Comparison of ENCODE assay signal across 28 mouse cellular contexts in genomic region chr12:77346521-77346920, GRCm38 (mm10).
DNase-seq lines count a peak whose midpoint lies in the region; ATAC-seq and TF ChIP-seq lines count a peak whose summit lies in the region.
"Had no signal": no experiment of that assay in that cellular context is flagged by ENCODE, and none has a peak within 500 bp of the region (broad histone marks: within the 10 kb centered on the region; RNA-seq: fewer than 3 reads in every experiment).

No protein-coding gene starts in this region.

- ATAC-seq in liver, postnatal 0 days: no peak
- no peak for ATAC-seq in intestine, embryonic 15.5 days
- ATAC-seq: activated CD4-positive, CD25-positive, alpha-beta regulatory T cell, adult 4 months; intestine, embryonic 16.5 days; liver, embryonic 12.5 days; midbrain, embryonic 15.5 days had no signal

- H3K9me3 ChIP-seq in liver, postnatal 0 days (ENCODE audit: low read length): no peaks in the 10 kb centered on the region
- no peaks in the 10 kb centered on the region for H3K9me3 ChIP-seq in intestine, embryonic 15.5 days
- H3K9me3 ChIP-seq: embryonic facial prominence, embryonic 13.5 days; forebrain, embryonic 12.5 days; G1E; heart, embryonic 15.5 days; hindbrain, embryonic 15.5 days; limb, embryonic 12.5 days; liver, embryonic 12.5 days; midbrain, embryonic 15.5 days; neural tube, embryonic 12.5 days had no signal

- no peaks in the 10 kb centered on the region for H3K27me3 ChIP-seq in liver, adult 2 months (ENCODE audit: control insufficient read depth, insufficient read depth, low read length)
- H3K27me3 ChIP-seq in liver, postnatal 0 days (ENCODE audit: insufficient read depth, low read length): no peaks in the 10 kb centered on the region
- no peaks in the 10 kb centered on the region for H3K27me3 ChIP-seq in intestine, embryonic 15.5 days (replicated peaks)
- H3K27me3 ChIP-seq: CH12.LX; embryonic facial prominence, embryonic 13.5 days; forebrain, embryonic 12.5 days; heart, embryonic 15.5 days; hindbrain, embryonic 15.5 days; limb, embryonic 12.5 days; liver, embryonic 12.5 days; midbrain, embryonic 15.5 days; neural tube, embryonic 12.5 days had no signal

- no peaks in the 10 kb centered on the region for H3K36me3 ChIP-seq in liver, adult 2 months (ENCODE audit: control insufficient read depth, insufficient read depth, low read length)
- H3K36me3 ChIP-seq in liver, postnatal 0 days (replicated peaks; ENCODE audit: insufficient read depth, low read length): no peaks in the 10 kb centered on the region
- H3K36me3 ChIP-seq in intestine, embryonic 15.5 days: no peaks in the 10 kb centered on the region
- H3K36me3 ChIP-seq: embryonic facial prominence, embryonic 13.5 days; forebrain, embryonic 12.5 days; heart, embryonic 15.5 days; hindbrain, embryonic 15.5 days; limb, embryonic 12.5 days; liver, embryonic 12.5 days; midbrain, embryonic 15.5 days; neural tube, embryonic 12.5 days had no signal

- H3K9ac ChIP-seq in liver, adult 2 months (ENCODE audit: low read depth, low read length): no peak overlapping the region
- no peak overlapping the region for H3K9ac ChIP-seq in liver, postnatal 0 days (replicated peaks)
- no peak overlapping the region for H3K9ac ChIP-seq in intestine, embryonic 15.5 days
- H3K9ac ChIP-seq: embryonic facial prominence, embryonic 13.5 days; forebrain, embryonic 12.5 days; heart, embryonic 15.5 days; hindbrain, embryonic 15.5 days; limb, embryonic 12.5 days; liver, embryonic 12.5 days; midbrain, embryonic 15.5 days; neural tube, embryonic 12.5 days had no signal

- TF ChIP-seq POLR2A in liver, adult 2 months (IDR thresholded peaks at IDR 0.05; ENCODE audit: extremely low read depth, insufficient read depth, low read length): no peak

- TF ChIP-seq EP300 in liver, postnatal 0 days (IDR thresholded peaks at IDR 0.05; ENCODE audit: low read depth): no peak

- no peak for TF ChIP-seq CTCF in liver, adult 2 months (IDR thresholded peaks at IDR 0.05; ENCODE audit: low read depth, low read length)
- no peak for TF ChIP-seq CTCF in liver, postnatal 0 days (IDR thresholded peaks at IDR 0.05; ENCODE audit: low read depth)

- H3K4me2 ChIP-seq in liver, postnatal 0 days (ENCODE audit: low read depth, low read length): no peak overlapping the region
- no peak overlapping the region for H3K4me2 ChIP-seq in intestine, embryonic 15.5 days (replicated peaks)
- H3K4me2 ChIP-seq: embryonic facial prominence, embryonic 13.5 days; forebrain, embryonic 12.5 days; heart, embryonic 15.5 days; hindbrain, embryonic 15.5 days; limb, embryonic 12.5 days; liver, embryonic 12.5 days; midbrain, embryonic 15.5 days; neural tube, embryonic 12.5 days had no signal

- no peaks in the 10 kb centered on the region for H3K79me2 ChIP-seq in liver, adult 2 months (ENCODE audit: control insufficient read depth, insufficient read depth, low read length)

- DNase-seq in heart, adult 18-20 months: peak; percentile 9
- no peak for DNase-seq in heart, postnatal 36 days
- peak; percentile 28 for DNase-seq in liver, adult 2 months (ENCODE audit: extremely low read depth, low read depth, low spot score)
- no peak for DNase-seq in liver, postnatal 0 days
- DNase-seq in NIH3T3 (ENCODE audit: low read depth): peak; percentile 25
- DNase-seq in lung, postnatal 25 days (ENCODE audit: low spot score): peak; percentile 1
- DNase-seq in urinary bladder, postnatal 10 days (ENCODE audit: low spot score): no peak
- DNase-seq: adrenal gland, postnatal 10 days; B cell, adult 2 months; cerebellum, postnatal 14 days; gastrocnemius, postnatal 36 days; right cerebral cortex, postnatal 25 days; thymus, postnatal 14 days had no signal

- intact Hi-C loops in heart, postnatal 36 days (cut with DNase I): no loop called here

- no peak overlapping the region for H3K27ac ChIP-seq in liver, adult 2 months (replicated peaks; ENCODE audit: insufficient read depth, low read depth, low read length)
- no peak overlapping the region for H3K27ac ChIP-seq in liver, postnatal 0 days (ENCODE audit: low read depth)
- H3K27ac ChIP-seq in intestine, embryonic 15.5 days: no peak overlapping the region
- H3K27ac ChIP-seq: embryonic facial prominence, embryonic 13.5 days; forebrain, embryonic 12.5 days; heart, embryonic 15.5 days; hindbrain, embryonic 15.5 days; limb, embryonic 12.5 days; liver, embryonic 12.5 days; macrophage; midbrain, embryonic 15.5 days; neural tube, embryonic 12.5 days had no signal

- no peaks in the 10 kb centered on the region for H3K4me1 ChIP-seq in liver, adult 2 months (ENCODE audit: control insufficient read depth, insufficient read depth, low read length)
- H3K4me1 ChIP-seq in liver, postnatal 0 days (ENCODE audit: insufficient read depth): no peaks in the 10 kb centered on the region
- no peaks in the 10 kb centered on the region for H3K4me1 ChIP-seq in intestine, embryonic 15.5 days (replicated peaks)
- H3K4me1 ChIP-seq: embryonic facial prominence, embryonic 13.5 days; forebrain, embryonic 12.5 days; heart, embryonic 15.5 days; hindbrain, embryonic 15.5 days; limb, embryonic 12.5 days; liver, embryonic 12.5 days; midbrain, embryonic 15.5 days; neural tube, embryonic 12.5 days had no signal

- 67% methylated on average over 1 of the region's 1 CpGs for WGBS in liver, adult 2 months
- WGBS in liver, postnatal 0 days (ENCODE audit: insufficient replicate concordance): 60% methylated on average over 1 of the region's 1 CpGs
- 71% methylated on average over 1 of the region's 1 CpGs for WGBS in intestine, embryonic 15.5 days

- no peak overlapping the region for H3K4me3 ChIP-seq in liver, adult 2 months (ENCODE audit: insufficient read depth, low read depth, low read length)
- no peak overlapping the region for H3K4me3 ChIP-seq in liver, postnatal 0 days (ENCODE audit: low read depth, low read length)
- no peak overlapping the region for H3K4me3 ChIP-seq in intestine, embryonic 15.5 days (replicated peaks)
- H3K4me3 ChIP-seq: embryonic facial prominence, embryonic 13.5 days; erythroblast, embryonic 14.5 days; forebrain, embryonic 12.5 days; heart, embryonic 15.5 days; hindbrain, embryonic 15.5 days; limb, embryonic 12.5 days; liver, embryonic 12.5 days; midbrain, embryonic 15.5 days; neural tube, embryonic 12.5 days had no signal

Comparison
In these comparisons a context has a peak if more than half of its experiments do, and no peak if none do; other contexts are left out.
1. DNase-seq: peak in heart, adult 18-20 months (2 of 2), liver, adult 2 months (single experiment), NIH3T3 (single experiment) and lung, postnatal 25 days (single experiment); none in heart, postnatal 36 days (0 of 2), liver, postnatal 0 days (single experiment) and urinary bladder, postnatal 10 days (single experiment).